Mouse (Mus musculus): ENCODE measurements around the gene Rims4. TPM values are rescaled to one million over a fixed set of nuclear protein-coding genes. Genes with fewer than 3 reads are reported as not detected.

Gene Rims4
- total and polyA plus RNA-seq, 3 experiments = not detected

DNA sequence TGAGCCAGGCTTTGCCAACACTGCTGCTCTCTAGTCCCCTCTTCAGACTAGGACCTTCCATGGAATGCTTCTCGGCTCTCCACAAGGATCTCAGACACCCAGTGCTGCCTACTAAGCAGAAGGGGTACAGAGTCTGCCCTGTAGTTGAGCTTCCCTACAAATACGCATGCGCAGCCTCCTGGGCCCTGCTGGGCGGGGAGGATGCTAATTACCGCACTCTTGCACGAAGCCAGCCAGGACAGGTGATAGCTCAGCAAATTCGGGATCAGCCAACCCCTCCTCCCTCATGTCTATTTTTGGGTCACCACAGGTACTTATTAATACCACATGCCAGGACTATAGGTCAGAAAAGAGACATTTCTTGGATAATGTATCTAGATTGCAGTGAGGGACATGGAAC is 29.5 kb upstream of the Rims4 start:
- no peaks in the 10 kb centered on the region for H3K79me2 ChIP-seq (ENCODE audit: control insufficient read depth, insufficient read depth, low read length, poor library complexity)
- H3K4me1 ChIP-seq (ENCODE audit: control insufficient read depth in 1 of 2, insufficient read depth in 2 of 2, low read length in 2 of 2) = no peaks in the 10 kb centered on the region
- H3K4me3 ChIP-seq (ENCODE audit: control insufficient read depth in 1 of 2, insufficient read depth in 1 of 2, low read depth in 2 of 2, low read length in 2 of 2) = no peak overlapping the region
- no peak overlapping the region for H3K9ac ChIP-seq (ENCODE audit: control insufficient read depth, low read depth, low read length, poor library complexity, severe bottlenecking)
- no peaks in the 10 kb centered on the region for H3K36me3 ChIP-seq (ENCODE audit: control insufficient read depth in 1 of 2, insufficient read depth in 2 of 2, low read length in 2 of 2)
- TF ChIP-seq MYB (IDR thresholded peaks at IDR 0.05; ENCODE audit: low read depth, low read length) (no peak), ZMIZ1 (IDR thresholded peaks at IDR 0.05; ENCODE audit: low read depth, low read length) (no peak), GATA1 (IDR thresholded peaks at IDR 0.05; ENCODE audit: low read depth, low read length) (no peak), MAX (IDR thresholded peaks at IDR 0.05; ENCODE audit: low read length) (no peak), KAT2A (conservative IDR thresholded peaks at IDR 0.05; ENCODE audit: low read depth, low read length) (no peak), SIN3A (IDR thresholded peaks at IDR 0.05; ENCODE audit: low read length) (no peak), MXI1 (IDR thresholded peaks at IDR 0.05; ENCODE audit: low read depth, low read length) (no peak), POLR2AphosphoS2 (IDR thresholded peaks at IDR 0.05; ENCODE audit: low read length) (no peak)
- no peaks in the 10 kb centered on the region for H3K9me3 ChIP-seq (replicated peaks; ENCODE audit: insufficient read depth, low read length)
- DNase-seq (ENCODE audit: low read depth, low spot score) = no peak
- peaks cover 13 to 16% of the 10 kb centered on the region in 2 experiments for H3K27me3 ChIP-seq (ENCODE audit: control insufficient read depth in 1 of 2, insufficient read depth in 2 of 2, low read length in 2 of 2)
- no peak overlapping the region for H3K27ac ChIP-seq (ENCODE audit: control insufficient read depth, low read depth, low read length)

DNA sequence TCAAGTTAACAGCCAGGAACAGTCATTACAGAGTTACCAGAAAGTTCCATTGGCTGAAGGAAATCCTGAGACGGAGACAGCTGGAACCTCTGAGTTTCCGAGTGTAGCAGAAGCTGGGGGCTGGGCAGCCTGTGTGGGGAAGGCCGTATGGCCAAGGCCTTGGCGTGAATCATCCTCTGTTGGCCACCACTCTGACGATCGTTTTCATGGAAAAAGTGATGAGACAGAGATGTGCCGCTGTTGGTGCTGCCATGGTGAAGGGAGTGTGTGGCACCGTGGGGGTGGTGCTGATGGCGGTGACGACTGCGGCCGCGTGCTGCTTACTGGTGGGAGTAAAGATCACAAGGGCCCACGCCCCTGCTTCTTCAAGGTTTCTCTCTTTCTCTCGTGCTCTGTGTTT is 27.7 kb upstream of the Rims4 start:
- no peaks in the 10 kb centered on the region for H3K79me2 ChIP-seq (ENCODE audit: control insufficient read depth, insufficient read depth, low read length, poor library complexity)
- DNase-seq (ENCODE audit: low read depth, low spot score) = no peak
- no peaks in the 10 kb centered on the region for H3K9me3 ChIP-seq (replicated peaks; ENCODE audit: insufficient read depth, low read length)
- no peak overlapping the region for H3K27ac ChIP-seq (ENCODE audit: control insufficient read depth, low read depth, low read length)
- H3K36me3 ChIP-seq (ENCODE audit: control insufficient read depth in 1 of 2, insufficient read depth in 2 of 2, low read length in 2 of 2) = no peaks in the 10 kb centered on the region
- peaks cover 10 to 15% of the 10 kb centered on the region in 2 experiments for H3K27me3 ChIP-seq (ENCODE audit: control insufficient read depth in 1 of 2, insufficient read depth in 2 of 2, low read length in 2 of 2)
- no peaks in the 10 kb centered on the region for H3K4me1 ChIP-seq (ENCODE audit: control insufficient read depth in 1 of 2, insufficient read depth in 2 of 2, low read length in 2 of 2)
- H3K4me3 ChIP-seq (ENCODE audit: control insufficient read depth in 1 of 2, insufficient read depth in 1 of 2, low read depth in 2 of 2, low read length in 2 of 2) = no peak overlapping the region
- H3K9ac ChIP-seq (ENCODE audit: control insufficient read depth, low read depth, low read length, poor library complexity, severe bottlenecking) = no peak overlapping the region
- TF ChIP-seq NELFE (IDR thresholded peaks at IDR 0.05; ENCODE audit: low read depth, low read length) (no peak), GABPA (IDR thresholded peaks at IDR 0.05; ENCODE audit: low read depth, low read length) (no peak), ZMIZ1 (IDR thresholded peaks at IDR 0.05; ENCODE audit: low read depth, low read length) (no peak), USF1 (IDR thresholded peaks at IDR 0.05; ENCODE audit: low read depth, low read length) (no peak), CTCF (IDR thresholded peaks at IDR 0.05 in 2 of 3, conservative IDR thresholded peaks at IDR 0.05 in 1 of 3; ENCODE audit: control insufficient read depth in 1 of 3, insufficient read depth in 1 of 3, low read depth in 2 of 3, low read length in 3 of 3, poor library complexity in 1 of 3, severe bottlenecking in 1 of 3) (no peak), MXI1 (IDR thresholded peaks at IDR 0.05; ENCODE audit: low read depth, low read length) (no peak), UBTF (IDR thresholded peaks at IDR 0.05; ENCODE audit: borderline replicate concordance, insufficient read depth, low read depth, low read length) (no peak), GATA1 (IDR thresholded peaks at IDR 0.05; ENCODE audit: low read depth, low read length) (no peak), ETS1 (IDR thresholded peaks at IDR 0.05; ENCODE audit: low read depth, low read length) (no peak), POLR2A (IDR thresholded peaks at IDR 0.05; ENCODE audit: control insufficient read depth in 1 of 2, insufficient read depth in 1 of 2, low read depth in 1 of 2, low read length in 2 of 2, poor library complexity in 1 of 2) (no peak), POLR2AphosphoS2 (IDR thresholded peaks at IDR 0.05; ENCODE audit: low read length) (no peak), TAL1 (IDR thresholded peaks at IDR 0.05; ENCODE audit: low read length) (no peak), RAD21 (IDR thresholded peaks at IDR 0.05; ENCODE audit: low read depth, low read length) (no peak), USF2 (IDR thresholded peaks at IDR 0.05; ENCODE audit: borderline replicate concordance in 1 of 2, insufficient read depth in 1 of 2, low read depth in 1 of 2, low read length in 2 of 2) (no peak), ELF1 (IDR thresholded peaks at IDR 0.05; ENCODE audit: low read depth, low read length) (no peak)
